Mouse (Mus musculus) liver, adult 2 months (tissue): ENCODE results near the gene Mrpl16.

Source experiments
- CTCF ChIP-seq: fragments of 200-500 bp; IDR thresholded peaks from 2 replicates; pipeline ENCODE4 v1.5.1; 2011; ENCODE audit warnings: low read depth, low read length, control low read depth
- POLR2A ChIP-seq: fragments of 200-500 bp; IDR thresholded peaks from 2 replicates; pipeline ENCODE4 v1.6.1; 2011; ENCODE audit warnings: low read length, control low read depth; ENCODE audit not compliant: insufficient read depth; ENCODE audit errors: extremely low read depth

- TF ChIP-seq CTCF (no peak), POLR2A (no peak)
Observed at GRCm38 (mm10) chr19:11730278-11730677, 39.9 kb upstream of the Mrpl16 start.
